Mouse (Mus musculus) MEL (cell line): Measurements from ENCODE around the gene Piezo1. TPM values are rescaled to one million over a fixed set of nuclear protein-coding genes. Genes with fewer than 3 reads are reported as not detected.

Source experiments
- DNase-seq: peaks from one replicate; pipeline ENCODE4 v3.0.0; 2011; ENCODE audit warnings: low read depth, low spot score
- H3K27ac ChIP-seq: 2 replicates; pipeline ENCODE4 v1.5.1; 2012; ENCODE audit warnings: low read depth, mild to moderate bottlenecking, control low read depth, low read length, moderate library complexity; ENCODE audit not compliant: control insufficient read depth
- H3K27me3 ChIP-seq, 2 experiments: fragments of 150-350 bp in 1 of 2; sonication (generic) in 1 of 2; 2 replicates each; pipeline ENCODE4 v1.6.1; 2012; ENCODE audit warnings: low read length in 2 of 2, mild to moderate bottlenecking in 2 of 2, improper control_type of control experiment in 1 of 2, moderate library complexity in 1 of 2; ENCODE audit not compliant: insufficient read depth in 2 of 2, control insufficient read depth in 1 of 2
- H3K36me3 ChIP-seq, 2 experiments: 2 replicates each; pipeline ENCODE4 v1.6.1; 2012 to 2014; ENCODE audit warnings: low read length in 2 of 2, improper control_type of control experiment in 1 of 2, inconsistent platforms in 1 of 2, mild to moderate bottlenecking in 1 of 2; ENCODE audit not compliant: insufficient read depth in 2 of 2, control insufficient read depth in 1 of 2
- H3K4me1 ChIP-seq, 2 experiments: fragments of 150-350 bp in 1 of 2; sonication (generic) in 1 of 2; 2 replicates each; pipeline ENCODE4 v1.6.1; 2012; ENCODE audit warnings: low read length in 2 of 2, improper control_type of control experiment in 1 of 2, mild to moderate bottlenecking in 1 of 2; ENCODE audit not compliant: insufficient read depth in 2 of 2, control insufficient read depth in 1 of 2
- H3K4me3 ChIP-seq, 2 experiments: fragments of 150-350 bp in 1 of 2; sonication (generic) in 1 of 2; 2 replicates each; pipeline ENCODE4 v1.5.1; 2012; ENCODE audit warnings: low read depth in 2 of 2, low read length in 2 of 2, mild to moderate bottlenecking in 2 of 2, moderate library complexity in 2 of 2, control low read depth in 1 of 2, improper control_type of control experiment in 1 of 2; ENCODE audit not compliant: control insufficient read depth in 1 of 2, insufficient read depth in 1 of 2
- H3K79me2 ChIP-seq: 2 replicates; pipeline ENCODE4 v1.6.1; 2012; ENCODE audit warnings: mild to moderate bottlenecking, low read length, moderate library complexity; ENCODE audit not compliant: control insufficient read depth, poor library complexity, insufficient read depth
- H3K9ac ChIP-seq: 2 replicates; pipeline ENCODE4 v1.6.1; 2012; ENCODE audit warnings: low read depth, mild to moderate bottlenecking, control low read depth, low read length, moderate library complexity; ENCODE audit not compliant: control insufficient read depth, poor library complexity, severe bottlenecking
- H3K9me3 ChIP-seq: fragments of 150-350 bp; sonication (generic); replicated peaks from 2 replicates; pipeline ENCODE4 v1.6.1; 2012; ENCODE audit warnings: mild to moderate bottlenecking, low read length, improper control_type of control experiment, moderate library complexity; ENCODE audit not compliant: insufficient read depth
- CHD1 ChIP-seq: IDR thresholded peaks from 2 replicates; pipeline ENCODE4 v1.6.1; 2012; ENCODE audit warnings: low read depth, mild to moderate bottlenecking, inconsistent platforms, low read length, improper control_type of control experiment
- CTCF ChIP-seq, 3 experiments: IDR thresholded peaks in 2 of 3; conservative IDR thresholded peaks in 1 of 3; 2 replicates each; pipeline ENCODE4 v1.5.1; 2011 to 2012; ENCODE audit warnings: low read length in 3 of 3, low read depth in 2 of 3, mild to moderate bottlenecking in 2 of 3, improper control_type of control experiment in 1 of 3, inconsistent platforms in 1 of 3, mixed read lengths in 1 of 3, moderate library complexity in 1 of 3; ENCODE audit not compliant: control insufficient read depth in 1 of 3, insufficient read depth in 1 of 3, poor library complexity in 1 of 3, severe bottlenecking in 1 of 3
- EP300 ChIP-seq, 2 experiments: IDR thresholded peaks; 2 replicates each; pipeline ENCODE4 v1.6.1; 2011; ENCODE audit warnings: improper control_type of control experiment in 2 of 2, low read length in 2 of 2, low read depth in 1 of 2, mild to moderate bottlenecking in 1 of 2
- GABPA ChIP-seq: IDR thresholded peaks from 2 replicates; pipeline ENCODE4 v1.6.1; 2012; ENCODE audit warnings: low read depth, mild to moderate bottlenecking, inconsistent platforms, low read length, improper control_type of control experiment, moderate library complexity
- HCFC1 ChIP-seq: IDR thresholded peaks from 2 replicates; pipeline ENCODE4 v1.6.1; 2012; ENCODE audit warnings: low read depth, mild to moderate bottlenecking, inconsistent platforms, low read length, improper control_type of control experiment, moderate library complexity
- MAX ChIP-seq: IDR thresholded peaks from 2 replicates; pipeline ENCODE4 v1.6.1; 2011; ENCODE audit warnings: low read length, improper control_type of control experiment
- MYB ChIP-seq: IDR thresholded peaks from 2 replicates; pipeline ENCODE4 v1.6.1; 2011; ENCODE audit warnings: mild to moderate bottlenecking, low read depth, low read length, improper control_type of control experiment
- MYC ChIP-seq: IDR thresholded peaks from 2 replicates; pipeline ENCODE4 v1.6.1; 2011; ENCODE audit warnings: low read depth, mild to moderate bottlenecking, low read length, improper control_type of control experiment, moderate library complexity
- NELFE ChIP-seq: IDR thresholded peaks from 2 replicates; pipeline ENCODE4 v1.6.1; 2011; ENCODE audit warnings: low read depth, low read length, improper control_type of control experiment
- NRF1 ChIP-seq: IDR thresholded peaks from 2 replicates; pipeline ENCODE4 v1.6.1; 2014; ENCODE audit warnings: low read depth, mild to moderate bottlenecking, inconsistent platforms, low read length, improper control_type of control experiment, moderate library complexity; ENCODE audit not compliant: poor library complexity, insufficient read depth, severe bottlenecking
- POLR2AphosphoS2 ChIP-seq: IDR thresholded peaks from 2 replicates; pipeline ENCODE4 v1.6.1; 2011; ENCODE audit warnings: low read length, improper control_type of control experiment
- POLR2AphosphoS5 ChIP-seq: IDR thresholded peaks from 2 replicates; pipeline ENCODE4 v1.6.1; 2012; ENCODE audit warnings: low read depth, borderline replicate concordance, mild to moderate bottlenecking, inconsistent platforms, low read length, moderate library complexity, mixed read lengths
- RAD21 ChIP-seq: IDR thresholded peaks from 2 replicates; pipeline ENCODE4 v1.6.1; 2011; ENCODE audit warnings: mild to moderate bottlenecking, low read depth, low read length, improper control_type of control experiment
- SIN3A ChIP-seq: IDR thresholded peaks from 2 replicates; pipeline ENCODE4 v1.6.1; 2012; ENCODE audit warnings: low read length, improper control_type of control experiment, inconsistent platforms
- TAL1 ChIP-seq: IDR thresholded peaks from 2 replicates; pipeline ENCODE4 v1.6.1; 2012; ENCODE audit warnings: mild to moderate bottlenecking, inconsistent platforms, low read length, moderate library complexity, mixed read lengths
- USF1 ChIP-seq: IDR thresholded peaks from 2 replicates; pipeline ENCODE4 v1.6.1; 2014; ENCODE audit warnings: low read depth, mild to moderate bottlenecking, inconsistent platforms, low read length, improper control_type of control experiment, moderate library complexity
- USF2 ChIP-seq, 2 experiments: IDR thresholded peaks; 2 replicates each; pipeline ENCODE4 v1.6.1; 2011 to 2012; ENCODE audit warnings: improper control_type of control experiment in 2 of 2, low read length in 2 of 2, borderline replicate concordance in 1 of 2, inconsistent platforms in 1 of 2, low read depth in 1 of 2, mild to moderate bottlenecking in 1 of 2; ENCODE audit not compliant: insufficient read depth in 1 of 2
- ZC3H11A ChIP-seq: IDR thresholded peaks from 2 replicates; pipeline ENCODE4 v1.6.1; 2012; ENCODE audit warnings: low read depth, mild to moderate bottlenecking, inconsistent platforms, low read length, improper control_type of control experiment
- ZKSCAN1 ChIP-seq: IDR thresholded peaks from 2 replicates; pipeline ENCODE4 v1.6.1; 2012; ENCODE audit warnings: low read depth, mild to moderate bottlenecking, inconsistent platforms, low read length, improper control_type of control experiment, moderate library complexity
- ZMIZ1 ChIP-seq: IDR thresholded peaks from 2 replicates; pipeline ENCODE4 v1.6.1; 2012; ENCODE audit warnings: low read depth, mild to moderate bottlenecking, inconsistent platforms, low read length, improper control_type of control experiment, moderate library complexity
- ZNF384 ChIP-seq: IDR thresholded peaks from 2 replicates; pipeline ENCODE4 v1.6.1; 2012; ENCODE audit warnings: low read depth, mild to moderate bottlenecking, inconsistent platforms, low read length, improper control_type of control experiment
- polyA plus RNA-seq, 2 experiments: library from polyadenylated mRNA; stranded (reverse) in 1 of 2; unstranded in 1 of 2; fragments of >175 nt in 1 of 2; fragments of >200 nt in 1 of 2; gene quantifications; 2 replicates each; pipeline versions ENCODE4 v1.2.1 to v1.2.4; 2012; ENCODE audit warnings: low replicate concordance in 2 of 2, low read depth in 1 of 2; ENCODE audit not compliant: insufficient read length in 2 of 2, insufficient read depth in 1 of 2, missing spikeins in 1 of 2
- total RNA-seq: library from RNA; depleted of rRNA; stranded (reverse); fragments of 300-350 nt; gene quantifications from 2 replicates; pipeline ENCODE4 v1.2.3, GENCODE M21; 2012

The Piezo1 gene
- total and polyA plus RNA-seq, 3 experiments: 35.1 to 223 (median 144) TPM

- Histone ChIP-seq H3K79me2 (peaks cover 26% of the 10 kb centered on the region), H3K4me1 (peaks cover 0 to 15% of the 10 kb centered on the region in 2 experiments; a peak in 2 of 4 replicates), H3K9ac (no peak overlapping the region), H3K4me3 (no peak overlapping the region), H3K9me3 (no peaks in the 10 kb centered on the region), H3K27ac (no peak overlapping the region; the same call in 1 of the 2 replicates), H3K36me3 (peaks cover 0 to 7% of the 10 kb centered on the region in 2 experiments; a peak in 2 of 4 replicates), H3K27me3 (no peaks in the 10 kb centered on the region)
- DNase-seq: no peak
- no peak for TF ChIP-seq SIN3A
- TF ChIP-seq EP300 (IDR thresholded peaks at IDR 0.05; ENCODE audit: low read depth in 1 of 2, low read length in 2 of 2): no peak
- TF ChIP-seq MAX: no peak
- no peak for TF ChIP-seq HCFC1
- TF ChIP-seq NELFE: no peak
- no peak for TF ChIP-seq ZKSCAN1
- no peak for TF ChIP-seq CHD1
- TF ChIP-seq ZNF384: no peak
- no peak for TF ChIP-seq MYB
- no peak for TF ChIP-seq USF1
- no peak for TF ChIP-seq CTCF (IDR thresholded peaks at IDR 0.05 in 2 of 3, conservative IDR thresholded peaks at IDR 0.05 in 1 of 3; ENCODE audit: control insufficient read depth in 1 of 3, insufficient read depth in 1 of 3, low read depth in 2 of 3, low read length in 3 of 3, poor library complexity in 1 of 3, severe bottlenecking in 1 of 3)
- TF ChIP-seq POLR2AphosphoS2: no peak
- no peak for TF ChIP-seq USF2 (IDR thresholded peaks at IDR 0.05; ENCODE audit: borderline replicate concordance in 1 of 2, insufficient read depth in 1 of 2, low read depth in 1 of 2, low read length in 2 of 2)
- no peak for TF ChIP-seq GABPA
- TF ChIP-seq ZC3H11A: no peak
- TF ChIP-seq NRF1: no peak
- TF ChIP-seq MYC: no peak
Observed at GRCm38 (mm10) chr8:122556030-122557009, 5.2 kb upstream of the Piezo1 start.

- TF ChIP-seq TAL1 (no peak), USF1 (no peak), POLR2AphosphoS2 (no peak), ZMIZ1 (no peak), EP300 (IDR thresholded peaks at IDR 0.05; ENCODE audit: low read depth in 1 of 2, low read length in 2 of 2) (no peak), MYC (no peak), MYB (no peak), ZNF384 (no peak), ZC3H11A (no peak), SIN3A (no peak), GABPA (no peak), POLR2AphosphoS5 (no peak), RAD21 (no peak)
- Histone ChIP-seq H3K36me3 (peaks cover 0 to 7% of the 10 kb centered on the region in 2 experiments; a peak in 2 of 4 replicates), H3K9me3 (no peaks in the 10 kb centered on the region), H3K4me3 (no peak overlapping the region), H3K9ac (no peak overlapping the region), H3K79me2 (peaks cover 41% of the 10 kb centered on the region), H3K27me3 (no peaks in the 10 kb centered on the region), H3K4me1 (peaks cover 0 to 15% of the 10 kb centered on the region in 2 experiments; a peak in 2 of 4 replicates), H3K27ac (no peak overlapping the region)
- DNase-seq: no peak
Observed at GRCm38 (mm10) chr8:122554786-122555185, 3.7 kb upstream of the Piezo1 start.
